ENCODE assay signal across 12 mouse cellular contexts in genomic region chr6:83424053-83424404, GRCm38 (mm10). TPM values are rescaled to one million over a fixed set of nuclear protein-coding genes. Genes with fewer than 3 reads are reported as not detected.
DNase-seq lines count a peak whose midpoint lies in the region; ATAC-seq and TF ChIP-seq lines count a peak whose summit lies in the region.
"Had no signal": no experiment of that assay in that cellular context is flagged by ENCODE, and none has a peak within 500 bp of the region (broad histone marks: within the 10 kb centered on the region; RNA-seq: fewer than 3 reads in every experiment).

No protein-coding gene starts in this region.

- DNase-seq in forebrain, postnatal 0 days: no peak
- no peak for DNase-seq in kidney, postnatal 0 days (ENCODE audit: low spot score)
- DNase-seq in kidney, postnatal 14 days: no peak
- peak; percentile 66 for DNase-seq in NIH3T3 (ENCODE audit: low read depth)
- no peak for DNase-seq in c-Kit-positive CD71-positive TER-119-positive erythroid progenitor cells, embryonic 14.5 days (ENCODE audit: low spot score)
- DNase-seq in lung, postnatal 4 days: no peak
- DNase-seq: gastrocnemius, postnatal 10 days; kidney, adult 9 months had no signal

- H3K27me3 ChIP-seq in forebrain, embryonic 13.5 days: no peaks in the 10 kb centered on the region
- no peaks in the 10 kb centered on the region for H3K27me3 ChIP-seq in forebrain, postnatal 0 days (ENCODE audit: insufficient read depth, low read length)
- H3K27me3 ChIP-seq in kidney, postnatal 0 days (ENCODE audit: insufficient read depth, low read length): no peaks in the 10 kb centered on the region
- no peaks in the 10 kb centered on the region for H3K27me3 ChIP-seq in limb, embryonic 13.5 days

- no peak for ATAC-seq in forebrain, embryonic 13.5 days
- ATAC-seq in forebrain, postnatal 0 days: no peak
- ATAC-seq in kidney, postnatal 0 days (replicated peaks; ENCODE audit: low FRiP score, low read depth): no peak
- no peak for ATAC-seq in limb, embryonic 13.5 days (ENCODE audit: low FRiP score, low read depth)

- H3K27ac ChIP-seq in forebrain, embryonic 13.5 days: peak overlapping the region; percentile 57
- H3K27ac ChIP-seq in forebrain, postnatal 0 days (ENCODE audit: low read depth, low read length): no peak overlapping the region
- H3K27ac ChIP-seq in kidney, postnatal 0 days: 0 out of 2 replicates have a peak overlapping the region, but pooled peaks have one; percentile 37
- peak overlapping the region; percentile 52; the same call in 1 of the 2 replicates for H3K27ac ChIP-seq in limb, embryonic 13.5 days

- TF ChIP-seq CTCF in forebrain, postnatal 0 days (IDR thresholded peaks at IDR 0.05; ENCODE audit: low read depth): no peak
- no peak for TF ChIP-seq CTCF in kidney, postnatal 0 days (IDR thresholded peaks at IDR 0.05; ENCODE audit: low read depth)

- H3K4me2 ChIP-seq in forebrain, embryonic 13.5 days: no peak overlapping the region
- H3K4me2 ChIP-seq in forebrain, postnatal 0 days (ENCODE audit: low read depth): no peak overlapping the region
- H3K4me2 ChIP-seq in kidney, postnatal 0 days (ENCODE audit: low read length): no peak overlapping the region
- no peak overlapping the region for H3K4me2 ChIP-seq in limb, embryonic 13.5 days (replicated peaks)
- H3K4me2 ChIP-seq: liver, embryonic 11.5 days had no signal

- no peaks in the 10 kb centered on the region for H3K9me3 ChIP-seq in forebrain, embryonic 13.5 days (replicated peaks)
- no peaks in the 10 kb centered on the region for H3K9me3 ChIP-seq in forebrain, postnatal 0 days (ENCODE audit: low read length)
- no peaks in the 10 kb centered on the region for H3K9me3 ChIP-seq in kidney, postnatal 0 days (replicated peaks; ENCODE audit: low read length)
- H3K9me3 ChIP-seq in limb, embryonic 13.5 days: no peaks in the 10 kb centered on the region

- H3K4me3 ChIP-seq in forebrain, embryonic 13.5 days: no peak overlapping the region
- no peak overlapping the region for H3K4me3 ChIP-seq in forebrain, postnatal 0 days (ENCODE audit: low read depth, low read length)
- no peak overlapping the region for H3K4me3 ChIP-seq in kidney, postnatal 0 days (replicated peaks; ENCODE audit: low read depth, low read length)
- H3K4me3 ChIP-seq in limb, embryonic 13.5 days: no peak overlapping the region
- H3K4me3 ChIP-seq: erythroblast, embryonic 14.5 days had no signal

- H3K9ac ChIP-seq in forebrain, embryonic 13.5 days: no peak overlapping the region
- no peak overlapping the region; the same call in 1 of the 2 replicates for H3K9ac ChIP-seq in forebrain, postnatal 0 days
- no peak overlapping the region for H3K9ac ChIP-seq in kidney, postnatal 0 days (ENCODE audit: low read depth, low read length)
- 0 out of 2 replicates have a peak overlapping the region, but pooled peaks have one; percentile 35 for H3K9ac ChIP-seq in limb, embryonic 13.5 days

- peaks cover 21% of the 10 kb centered on the region; the same call in 1 of the 2 replicates for H3K36me3 ChIP-seq in forebrain, embryonic 13.5 days (ENCODE audit: poor library complexity, severe bottlenecking)
- H3K36me3 ChIP-seq in forebrain, postnatal 0 days (ENCODE audit: insufficient read depth): 0 out of 2 replicates have a peak, but pooled peaks cover 7% of the 10 kb centered on the region
- peaks cover 8% of the 10 kb centered on the region; the same call in 1 of the 2 replicates for H3K36me3 ChIP-seq in kidney, postnatal 0 days (ENCODE audit: insufficient read depth, low read length)
- peaks cover 43% of the 10 kb centered on the region for H3K36me3 ChIP-seq in limb, embryonic 13.5 days

- WGBS in forebrain, embryonic 13.5 days: 69% methylated on average over 4 of the region's 4 CpGs
- WGBS in forebrain, postnatal 0 days: 68% methylated on average over 4 of the region's 4 CpGs
- WGBS in kidney, postnatal 0 days: 77% methylated on average over 4 of the region's 4 CpGs
- 49% methylated on average over 4 of the region's 4 CpGs for WGBS in limb, embryonic 13.5 days

- H3K4me1 ChIP-seq in forebrain, embryonic 13.5 days: peaks cover 87% of the 10 kb centered on the region
- peaks cover 14% of the 10 kb centered on the region for H3K4me1 ChIP-seq in forebrain, postnatal 0 days (ENCODE audit: insufficient read depth)
- peaks cover 20% of the 10 kb centered on the region for H3K4me1 ChIP-seq in kidney, postnatal 0 days (replicated peaks; ENCODE audit: insufficient read depth, low read length)
- peaks cover 75% of the 10 kb centered on the region for H3K4me1 ChIP-seq in limb, embryonic 13.5 days

RNA-seq across cellular contexts. Expression of gene Tet3, which starts 34.9 kb away (rescaled TPM):
- 65.3 and 79.4 TPM in 2 replicates for polyA plus RNA-seq in forebrain, embryonic 13.5 days (2015; fragmentation: Nextera tagmentation; extraction: Ambion mirVana)
- 23.2 and 27.7 TPM in 2 replicates for total RNA-seq in forebrain, postnatal 0 days (2014; rRNA removed)
- 38.0 and 49.4 TPM in 2 replicates for polyA plus RNA-seq in forebrain, postnatal 0 days (2015; fragmentation: Nextera tagmentation; extraction: Ambion mirVana)
- polyA plus RNA-seq in kidney, postnatal 0 days (2015; fragmentation: Nextera tagmentation; extraction: Ambion mirVana): 32.3 and 33.0 TPM in 2 replicates
- 51.6 and 63.1 TPM in 2 replicates for polyA plus RNA-seq in limb, embryonic 13.5 days (2015; fragmentation: Nextera tagmentation; extraction: Ambion mirVana)
